Mouse (Mus musculus) B cell, adult 62 days (primary cell): Measurements from ENCODE around the gene 6030498E09Rik. TPM values are rescaled to one million over a fixed set of nuclear protein-coding genes. Genes with fewer than 3 reads are reported as not detected.

Experiments used
- total RNA-seq: library from RNA; stranded (reverse); gene quantifications from 4 replicates; pipeline ENCODE4 v1.2.4, GENCODE M21; 2023

Gene 6030498E09Rik
- not detected in 4 replicates for total RNA-seq

GRCm38 (mm10) chrX:38772478-38772877 lies at the start of gene 6030498E09Rik:
6030498E09Rik (plus strand) TSS chrX:38772671.

Other genes with a start within 250 kb of the 6030498E09Rik start
- gene Cul4b, start 196.5 kb upstream of the 6030498E09Rik start, total RNA-seq: 39.2 to 41.8 TPM (median 41.4 TPM) in 4 replicates
- gene Mcts1, start 172.1 kb upstream of the 6030498E09Rik start, total RNA-seq: 54.0 to 63.7 TPM (median 54.8 TPM) in 4 replicates
- gene C1galt1c1, start 137.6 kb upstream of the 6030498E09Rik start, total RNA-seq: 14.1 to 16.4 TPM (median 14.2 TPM) in 4 replicates